Comparison of ENCODE assay signal across 9 mouse cellular contexts in the genomic region with DNA sequence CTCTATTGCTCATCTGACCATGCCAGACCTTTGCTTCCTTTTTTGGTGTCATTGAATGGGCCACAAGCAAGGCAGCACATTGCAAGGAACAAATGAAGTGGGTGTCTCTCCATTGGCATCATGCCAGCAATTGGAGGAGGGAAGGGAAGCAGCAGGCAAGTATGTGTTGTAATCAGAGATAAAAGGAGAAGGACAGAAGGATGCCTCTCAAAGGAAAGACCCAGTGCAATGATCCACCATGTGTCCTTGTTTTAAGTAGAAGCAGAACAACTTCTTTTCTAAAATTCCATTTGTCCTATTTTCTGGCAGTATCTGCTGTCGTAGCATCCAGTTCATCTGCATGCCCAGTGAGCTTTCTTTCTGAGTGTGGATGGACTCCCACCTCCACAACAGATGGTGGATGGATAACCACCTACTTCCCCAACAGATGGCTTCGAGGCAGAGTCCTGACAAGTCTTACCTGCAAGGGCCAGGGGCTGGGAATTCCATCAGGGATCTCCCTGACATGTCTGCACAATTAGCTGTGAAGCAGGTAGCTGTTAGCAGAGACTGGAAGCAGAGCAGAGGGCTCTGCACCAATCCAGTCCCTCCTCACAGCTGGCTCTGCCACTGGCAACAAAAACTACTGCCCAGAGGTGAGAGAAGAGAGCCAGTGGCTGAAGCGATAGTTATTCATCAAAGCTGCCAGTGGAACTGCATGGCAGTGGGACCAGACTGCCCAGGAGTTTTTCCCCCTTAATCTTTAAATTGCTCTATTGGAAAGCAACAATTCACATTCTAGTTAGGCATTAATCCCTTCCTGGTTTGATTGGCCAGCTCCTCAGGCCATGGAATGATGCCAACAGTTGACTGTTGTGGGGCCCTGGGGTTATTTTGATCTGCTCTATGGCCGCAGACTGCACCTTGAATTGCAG.
DNase-seq lines count a peak whose midpoint lies in the region; ATAC-seq and TF ChIP-seq lines count a peak whose summit lies in the region.
"Had no signal": no experiment of that assay in that cellular context is flagged by ENCODE, and none has a peak within 500 bp of the region (broad histone marks: within the 10 kb centered on the region; RNA-seq: fewer than 3 reads in every experiment).

No protein-coding gene starts in this region.

- H3K4me2 ChIP-seq in kidney, postnatal 0 days (ENCODE audit: low read length): no peak overlapping the region
- H3K4me2 ChIP-seq in lung, embryonic 16.5 days (ENCODE audit: low read depth, low read length): no peak overlapping the region
- H3K4me2 ChIP-seq: limb, embryonic 15.5 days had no signal

- 39% methylated on average over 4 of the region's 4 CpGs for WGBS in kidney, postnatal 0 days
- 47% methylated on average over 4 of the region's 4 CpGs for WGBS in lung, embryonic 16.5 days

- H3K4me1 ChIP-seq in kidney, postnatal 0 days (replicated peaks; ENCODE audit: insufficient read depth, low read length): no peaks in the 10 kb centered on the region; the same call in 1 of the 2 replicates
- H3K4me1 ChIP-seq in lung, embryonic 16.5 days (replicated peaks; ENCODE audit: control insufficient read depth, insufficient read depth, low read length): no peaks in the 10 kb centered on the region
- H3K4me1 ChIP-seq: limb, embryonic 15.5 days had no signal

- no peak overlapping the region for H3K4me3 ChIP-seq in kidney, postnatal 0 days (replicated peaks; ENCODE audit: low read depth, low read length)
- H3K4me3 ChIP-seq in lung, embryonic 16.5 days (ENCODE audit: low read length): no peak overlapping the region
- H3K4me3 ChIP-seq: limb, embryonic 15.5 days had no signal

- no peaks in the 10 kb centered on the region for H3K36me3 ChIP-seq in kidney, postnatal 0 days (ENCODE audit: insufficient read depth, low read length)
- no peaks in the 10 kb centered on the region for H3K36me3 ChIP-seq in lung, embryonic 16.5 days (ENCODE audit: control insufficient read depth, insufficient read depth, low read length)
- H3K36me3 ChIP-seq: limb, embryonic 15.5 days had no signal

- no peak overlapping the region for H3K9ac ChIP-seq in kidney, postnatal 0 days (ENCODE audit: low read depth, low read length)
- no peak overlapping the region for H3K9ac ChIP-seq in lung, embryonic 16.5 days (ENCODE audit: low read length)
- H3K9ac ChIP-seq: limb, embryonic 15.5 days had no signal

- no peaks in the 10 kb centered on the region for H3K9me3 ChIP-seq in kidney, postnatal 0 days (replicated peaks; ENCODE audit: low read length)
- no peaks in the 10 kb centered on the region for H3K9me3 ChIP-seq in lung, embryonic 16.5 days (ENCODE audit: control insufficient read depth, low read length)
- H3K9me3 ChIP-seq: limb, embryonic 15.5 days had no signal

- no peak overlapping the region for H3K27ac ChIP-seq in kidney, postnatal 0 days
- H3K27ac ChIP-seq in lung, embryonic 16.5 days (ENCODE audit: low read length): no peak overlapping the region
- H3K27ac ChIP-seq: limb, embryonic 15.5 days had no signal

- ATAC-seq in kidney, postnatal 0 days (replicated peaks; ENCODE audit: low FRiP score, low read depth): no peak
- ATAC-seq in lung, embryonic 16.5 days (ENCODE audit: low read depth): 0 out of 2 replicates have a peak, but pooled peaks have one; percentile 20

- peak; percentile 12 for DNase-seq in adrenal gland, postnatal 14 days
- no peak for DNase-seq in adrenal gland, adult 18-20 months (ENCODE audit: low spot score in 2 of 2)
- DNase-seq in urinary bladder, postnatal 14 days (ENCODE audit: low spot score): peak; percentile 18
- DNase-seq in urinary bladder, postnatal 25 days (ENCODE audit: low spot score): no peak
- peak; percentile 22 for DNase-seq in kidney, postnatal 0 days (ENCODE audit: low spot score)
- DNase-seq in spleen, postnatal 36 days (ENCODE audit: low spot score in 2 of 2): no peak
- DNase-seq in urinary bladder, postnatal 10 days (ENCODE audit: low spot score): no peak

- TF ChIP-seq CTCF in kidney, postnatal 0 days (IDR thresholded peaks at IDR 0.05; ENCODE audit: low read depth): no peak

- H3K27me3 ChIP-seq in kidney, postnatal 0 days (ENCODE audit: insufficient read depth, low read length): no peaks in the 10 kb centered on the region
- no peaks in the 10 kb centered on the region for H3K27me3 ChIP-seq in lung, embryonic 16.5 days (ENCODE audit: control insufficient read depth, insufficient read depth, low read depth, low read length)
- H3K27me3 ChIP-seq: limb, embryonic 15.5 days had no signal

Comparison
In these comparisons a context has a peak if more than half of its experiments do, and no peak if none do; other contexts are left out.
1. DNase-seq: peak in adrenal gland, postnatal 14 days (single experiment), urinary bladder, postnatal 14 days (single experiment) and kidney, postnatal 0 days (single experiment); none in adrenal gland, adult 18-20 months (0 of 2), urinary bladder, postnatal 25 days (single experiment), spleen, postnatal 36 days (0 of 2) and urinary bladder, postnatal 10 days (single experiment).